Mouse (Mus musculus) kidney, adult 2 months (tissue): ENCODE results near the gene Tcf19. TPM values are rescaled to one million over a fixed set of nuclear protein-coding genes. Genes with fewer than 3 reads are reported as not detected.
"Not testable (repeated sequence)": the region's sequence is repeated elsewhere in the genome, so short reads cannot be mapped to it uniquely, and the experiment has no call there.

Experiments used
- DNase-seq: peaks from one replicate; pipeline ENCODE4 v3.0.0; 2021
- H3K27ac ChIP-seq: fragments of 200-500 bp; 2 replicates; pipeline ENCODE4 v1.5.1; 2012; ENCODE audit warnings: low read depth, low read length, control low read depth, inconsistent platforms; ENCODE audit not compliant: insufficient read depth
- H3K27me3 ChIP-seq: fragments of 200-500 bp; replicated peaks from 2 replicates; pipeline ENCODE4 v1.6.1; 2012; ENCODE audit warnings: mild to moderate bottlenecking, moderate library complexity, low read length, inconsistent platforms; ENCODE audit not compliant: control insufficient read depth, insufficient read depth
- H3K36me3 ChIP-seq: fragments of 200-500 bp; 2 replicates; pipeline ENCODE4 v1.6.1; 2012; ENCODE audit warnings: mild to moderate bottlenecking, moderate library complexity, low read length, inconsistent platforms; ENCODE audit not compliant: control insufficient read depth, insufficient read depth
- H3K4me1 ChIP-seq: fragments of 200-500 bp; 2 replicates; pipeline ENCODE4 v1.6.1; 2011; ENCODE audit warnings: low read length; ENCODE audit not compliant: control insufficient read depth, insufficient read depth
- H3K4me3 ChIP-seq: fragments of 200-500 bp; 2 replicates; pipeline ENCODE4 v1.5.1; 2011; ENCODE audit warnings: mild to moderate bottlenecking, low read depth, low read length, control low read depth; ENCODE audit not compliant: insufficient read depth
- CTCF ChIP-seq: fragments of 200-500 bp; conservative IDR thresholded peaks from 2 replicates; pipeline ENCODE4 v1.5.1; 2011; ENCODE audit warnings: low read depth, mild to moderate bottlenecking, control low read depth, low read length, moderate library complexity, mixed read lengths; ENCODE audit not compliant: insufficient read depth, insufficient read length
- POLR2A ChIP-seq: fragments of 200-500 bp; IDR thresholded peaks from one replicate; pipeline ENCODE4 v1.6.1; 2011; ENCODE audit warnings: low read depth, low read length, control low read depth
- WGBS: fragments of 180-500 bp; shearing (Covaris S2); methylation state at CpG from one replicate; pipeline ENCODE4 v1.1.7; 2018; 5-methylcytosine and 5-hydroxymethylcytosine counted together
- polyA plus RNA-seq: library from polyadenylated mRNA; depleted of rRNA; stranded (reverse); fragments of >200 nt; gene quantifications from 2 replicates; pipeline ENCODE4 v1.2.3, GENCODE M21; 2012; rRNA removed

Tcf19 gene
- polyA plus RNA-seq, 1 experiment, result 5.6 TPM

DNA sequence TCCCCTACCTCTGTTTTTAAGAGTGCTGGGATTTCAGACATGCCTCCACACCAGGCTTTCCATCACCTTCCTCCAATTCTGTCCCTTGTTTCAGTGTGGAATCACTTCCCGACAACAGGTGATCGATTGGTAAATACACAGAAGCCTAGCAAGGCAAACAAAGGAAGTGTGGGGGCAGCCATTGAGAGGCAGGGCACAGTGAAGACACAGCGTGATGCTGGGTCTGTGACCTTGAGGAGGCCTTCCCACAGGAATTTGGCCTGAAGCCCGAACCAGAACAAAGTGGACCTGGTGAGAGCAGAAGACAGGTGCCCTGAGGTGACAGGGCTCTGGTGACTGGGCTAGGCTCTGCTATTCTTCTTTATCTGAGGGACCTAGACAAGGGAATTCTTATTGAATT lies 30.9 kb downstream of the Tcf19 start:
- H3K27me3 ChIP-seq, result no peaks in the 10 kb centered on the region
- no peak for DNase-seq
- TF ChIP-seq POLR2A (no peak), CTCF (no peak)
- no peak overlapping the region for H3K27ac ChIP-seq
- no peak overlapping the region for H3K4me3 ChIP-seq
- H3K4me1 ChIP-seq, result no peaks in the 10 kb centered on the region
- WGBS, result 51% methylated on average over 4 of the region's 4 CpGs
- H3K36me3 ChIP-seq, result no peaks in the 10 kb centered on the region

- Histone ChIP-seq H3K27ac (no peak overlapping the region), H3K4me3 (no peak overlapping the region), H3K36me3 (no peaks in the 10 kb centered on the region), H3K27me3 (no peaks in the 10 kb centered on the region), H3K4me1 (no peaks in the 10 kb centered on the region)
- WGBS, result 2% methylated on average over 9 of the region's 9 CpGs
- TF ChIP-seq CTCF (peak; percentile 93), POLR2A (no peak)
- DNase-seq, result peak; percentile 54
Observed at GRCm38 (mm10) chr17:35484066-35484465, 32.6 kb downstream of the Tcf19 start.

DNA sequence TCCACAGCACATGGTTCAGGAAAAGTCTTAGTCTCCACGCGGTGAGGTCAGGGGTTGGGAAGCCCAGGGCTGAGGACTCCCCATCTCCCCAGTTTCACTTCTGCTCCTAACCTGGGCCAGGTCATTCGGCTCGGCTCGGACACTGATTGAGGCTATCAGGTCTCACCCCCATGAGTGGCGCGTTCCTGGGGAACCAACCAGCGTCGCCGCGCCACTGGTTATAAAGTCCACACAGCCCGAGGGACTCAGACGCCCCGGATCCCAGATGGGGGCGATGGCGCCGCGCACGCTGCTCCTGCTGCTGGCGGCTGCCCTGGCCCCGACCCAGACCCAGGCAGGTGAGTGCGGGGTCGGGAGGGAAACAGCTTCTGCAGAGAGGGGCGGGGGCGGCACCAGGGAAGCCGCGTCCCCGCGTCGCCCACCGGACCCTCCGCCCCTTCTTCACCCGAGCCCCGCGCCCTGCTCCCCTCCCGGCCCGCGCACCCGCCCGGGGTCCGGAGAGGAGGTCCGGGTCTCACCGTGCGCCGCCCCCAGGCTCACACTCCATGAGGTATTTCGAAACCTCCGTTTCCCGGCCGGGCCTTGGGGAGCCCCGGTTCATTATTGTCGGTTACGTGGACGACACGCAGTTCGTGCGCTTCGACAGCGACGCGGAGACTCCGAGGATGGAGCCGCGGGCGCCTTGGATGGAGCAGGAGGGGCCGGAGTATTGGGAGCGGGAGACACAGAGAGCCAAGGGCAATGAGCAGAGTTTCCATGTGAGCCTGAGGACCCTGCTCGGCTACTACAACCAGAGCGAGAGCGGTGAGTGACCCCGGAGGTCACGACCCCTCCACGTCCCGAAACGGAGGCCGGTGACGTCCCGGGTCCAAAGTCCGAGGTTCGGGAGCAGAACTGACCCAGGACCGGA lies 46.5 kb downstream of the Tcf19 start, which contains the start of gene H2-Q10:
H2-Q10 (plus strand) TSS at position 248 of the 910 bp plus-strand sequence.
- 2% methylated on average over 79 of the region's 80 CpGs for WGBS
- Histone ChIP-seq H3K4me1 (no peaks in the 10 kb centered on the region), H3K27ac (no peak within 1 kb of the TSS), H3K36me3 (no peaks in the 10 kb centered on the region), H3K27me3 (peaks cover 2% of the 10 kb centered on the region; the same call in 1 of the 2 replicates), H3K4me3 (peak within 1 kb of the TSS; percentile 13)
- DNase-seq, result peak; percentile 63
- TF ChIP-seq POLR2A, result no peak
- TF ChIP-seq CTCF, result no peak

DNA sequence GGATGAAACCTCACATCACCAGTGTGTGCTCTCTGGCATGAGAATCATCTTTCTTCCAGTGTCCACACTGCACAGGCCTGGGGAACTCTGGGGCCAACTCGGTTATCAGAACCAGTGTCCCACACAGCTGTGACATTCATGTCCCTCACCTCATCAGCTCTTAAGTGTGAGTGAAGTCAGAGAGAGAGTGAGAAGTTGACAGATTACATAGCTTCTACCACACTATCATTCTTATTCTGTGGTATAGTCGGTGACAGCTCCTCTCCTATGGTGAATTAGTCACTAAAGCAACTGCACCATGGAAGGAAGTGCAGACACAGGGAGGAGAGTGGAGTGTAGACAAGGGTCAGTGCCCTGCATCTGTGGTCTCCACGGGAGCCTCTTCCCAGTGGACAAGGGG lies 47.7 kb downstream of the Tcf19 start:
- not testable (repeated sequence) for H3K27ac ChIP-seq, H3K27me3 ChIP-seq, H3K36me3 ChIP-seq, H3K4me1 ChIP-seq, DNase-seq, H3K4me3 ChIP-seq
- 57% methylated on average over 3 of the region's 3 CpGs for WGBS

DNA sequence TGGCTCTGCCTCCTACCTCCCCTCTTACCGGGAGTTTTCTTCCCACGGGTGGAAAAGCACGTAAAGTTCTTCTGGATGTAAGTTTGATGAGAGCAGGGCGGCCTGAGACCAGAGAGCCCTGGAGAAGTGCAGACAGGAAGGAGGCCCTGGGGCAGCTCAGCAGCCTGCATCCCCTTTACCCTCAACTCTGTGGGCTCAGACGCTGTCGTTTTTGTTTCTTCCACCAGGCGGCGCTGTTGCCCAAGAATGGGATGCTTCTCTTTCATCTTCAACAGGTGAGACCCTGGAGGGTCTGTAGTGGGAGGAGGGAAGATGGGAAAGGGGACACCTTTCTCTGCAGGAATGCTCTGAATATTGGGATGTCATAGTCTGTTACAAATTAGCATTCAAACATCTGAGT lies 51.0 kb downstream of the Tcf19 start:
- H3K4me1 ChIP-seq, H3K36me3 ChIP-seq, H3K4me3 ChIP-seq, H3K27me3 ChIP-seq, DNase-seq, H3K27ac ChIP-seq: not testable (repeated sequence)
- TF ChIP-seq CTCF, result peak; percentile 58
- WGBS, result 12% methylated on average over 8 of the region's 8 CpGs

Other genes with a start within 250 kb of the Tcf19 start
- 0.03 TPM in 1 of 2 replicates, not detected in the other for gene H2-Q1, start 196.4 kb downstream of the Tcf19 start, polyA plus RNA-seq
- 2.1 and 2.4 TPM in 2 replicates for gene H2-Q2, start 174.6 kb downstream of the Tcf19 start, polyA plus RNA-seq
- gene H2-Q4, start 137.2 kb downstream of the Tcf19 start, polyA plus RNA-seq, result 48.1 and 55.9 TPM in 2 replicates
- 72.1 and 84.0 TPM in 2 replicates for gene H2-Q6, start 92.0 kb downstream of the Tcf19 start, polyA plus RNA-seq
- gene H2-Q7, start 77.7 kb downstream of the Tcf19 start, polyA plus RNA-seq, result 112 and 139 TPM in 2 replicates
- gene H2-Q10, start 46.7 kb downstream of the Tcf19 start, polyA plus RNA-seq, result 6.7 and 8.3 TPM in 2 replicates
- gene Pou5f1, start 10.8 kb downstream of the Tcf19 start, polyA plus RNA-seq, result not detected in 2 replicates
- 6.9 and 7.5 TPM in 2 replicates for gene Cchcr1, start 276 bp upstream of the Tcf19 start, polyA plus RNA-seq
- 0.19 and 0.38 TPM in 2 replicates for gene Psors1c2, start 16.4 kb upstream of the Tcf19 start, polyA plus RNA-seq
- 0.67 and 1.3 TPM in 2 replicates for gene Cdsn, start 35.3 kb upstream of the Tcf19 start, polyA plus RNA-seq
- 0.07 and 0.08 TPM in 2 replicates for gene 2300002M23Rik, start 50.6 kb upstream of the Tcf19 start, polyA plus RNA-seq
- 0.80 and 1.3 TPM in 2 replicates for gene Sfta2, start 84.7 kb upstream of the Tcf19 start, polyA plus RNA-seq
- gene Gm9573, start 109.8 kb upstream of the Tcf19 start, polyA plus RNA-seq, result not detected in 2 replicates
- gene Mucl3, start 126.9 kb upstream of the Tcf19 start, polyA plus RNA-seq, result not detected in 2 replicates
- gene Vars2, start 150.8 kb upstream of the Tcf19 start, polyA plus RNA-seq, result 21.5 and 31.3 TPM in 2 replicates
- 28.7 and 29.1 TPM in 2 replicates for gene Gtf2h4, start 156.9 kb upstream of the Tcf19 start, polyA plus RNA-seq
- 91.2 and 109 TPM in 2 replicates for gene Ddr1, start 187.8 kb upstream of the Tcf19 start, polyA plus RNA-seq